Mouse (Mus musculus) embryonic facial prominence, embryonic 11.5 days (tissue): ENCODE results near the gene Snx25. TPM values are rescaled to one million over a fixed set of nuclear protein-coding genes. Genes with fewer than 3 reads are reported as not detected.
"Not testable (repeated sequence)": the region's sequence is repeated elsewhere in the genome, so short reads cannot be mapped to it uniquely, and the experiment has no call there.

Source experiments
- ATAC-seq: fragments of 200-750 bp; cut with Nextera tagmentation; replicated peaks from 2 replicates; pipeline ENCODE4 v1.8.0; 2017; ENCODE audit warnings: low read depth; ENCODE audit not compliant: insufficient number of reproducible peaks, low FRiP score, low TSS enrichment
- DNase-seq: peaks from one replicate; pipeline ENCODE4 v3.0.0-alpha.2; 2015; ENCODE audit warnings: low spot score
- H3K27ac ChIP-seq: fragments of 300-500 bp; sonication (generic); replicated peaks from 2 replicates; pipeline ENCODE4 v1.5.1; 2014; ENCODE audit warnings: mild to moderate bottlenecking, low read depth, low read length, control low read depth
- H3K27me3 ChIP-seq: fragments of 300-500 bp; sonication (generic); 2 replicates; pipeline ENCODE4 v1.6.1; 2014; ENCODE audit warnings: mild to moderate bottlenecking, low read length, moderate library complexity, mixed read lengths; ENCODE audit not compliant: control insufficient read depth, insufficient read depth
- H3K36me3 ChIP-seq: fragments of 300-500 bp; sonication (generic); replicated peaks from 2 replicates; pipeline ENCODE4 v1.6.1; 2014; ENCODE audit warnings: low read depth, mild to moderate bottlenecking, low read length, moderate library complexity, mixed read lengths; ENCODE audit not compliant: control insufficient read depth, insufficient read depth
- H3K4me1 ChIP-seq: fragments of 300-500 bp; sonication (generic); 2 replicates; pipeline ENCODE4 v1.6.1; 2014; ENCODE audit warnings: low read length, mixed read lengths; ENCODE audit not compliant: control insufficient read depth, insufficient read depth
- H3K4me2 ChIP-seq: fragments of 300-500 bp; sonication (generic); 2 replicates; pipeline ENCODE4 v1.6.1; 2014; ENCODE audit warnings: low read depth, mild to moderate bottlenecking, control low read depth, low read length, moderate library complexity
- H3K4me3 ChIP-seq: fragments of 300-500 bp; sonication (generic); 2 replicates; pipeline ENCODE4 v1.5.1; 2014; ENCODE audit warnings: low read depth, low read length, control low read depth
- H3K9ac ChIP-seq: fragments of 300-500 bp; sonication (generic); replicated peaks from 2 replicates; pipeline ENCODE4 v1.6.1; 2014; ENCODE audit warnings: mild to moderate bottlenecking, control low read depth, low read length
- H3K9me3 ChIP-seq: fragments of 300-500 bp; sonication (generic); replicated peaks from 2 replicates; pipeline ENCODE4 v1.6.1; 2016; ENCODE audit warnings: mild to moderate bottlenecking, low read length, inconsistent platforms, mixed read lengths; ENCODE audit not compliant: control insufficient read depth
- WGBS: fragments of 180-500 bp; shearing (Covaris S2); extraction: QIAGEN DNeasy Blood & Tissue Kit; methylation state at CpG from one replicate; pipeline ENCODE4 v1.1.7; 2014; 5-methylcytosine and 5-hydroxymethylcytosine counted together
- polyA plus RNA-seq: library from polyadenylated mRNA; unstranded; fragments of >200 nt; fragmentation: Nextera tagmentation; extraction: Ambion mirVana; gene quantifications from 2 replicates; pipeline ENCODE4 v1.2.1, GENCODE M21; 2014

Gene Snx25
- polyA plus RNA-seq, 1 experiment from 2014 or later, result 7.4 TPM

- Histone ChIP-seq H3K27me3 (no peaks in the 10 kb centered on the region), H3K36me3 (no peaks in the 10 kb centered on the region), H3K9ac (no peak overlapping the region), H3K9me3 (no peaks in the 10 kb centered on the region), H3K27ac (no peak overlapping the region), H3K4me3 (no peak overlapping the region), H3K4me1 (no peaks in the 10 kb centered on the region), H3K4me2 (no peak overlapping the region)
- ATAC-seq, result no peak
- 54% methylated on average over 5 of the region's 5 CpGs for WGBS
- no peak for DNase-seq
Observed at GRCm38 (mm10) chr8:46143470-46143869, 8.5 kb downstream of the Snx25 start.

- Histone ChIP-seq H3K27me3 (no peaks in the 10 kb centered on the region), H3K36me3 (no peaks in the 10 kb centered on the region), H3K9ac (no peak overlapping the region), H3K9me3 (no peaks in the 10 kb centered on the region), H3K4me3 (no peak overlapping the region), H3K4me2 (no peak overlapping the region), H3K27ac (no peak overlapping the region), H3K4me1 (no peaks in the 10 kb centered on the region)
- DNase-seq, result no peak
- WGBS, result 89% methylated on average over 4 of the region's 4 CpGs
- no peak for ATAC-seq
Observed at GRCm38 (mm10) chr8:46142498-46143081, 9.4 kb downstream of the Snx25 start.

GRCm38 (mm10) chr8:46141688-46142087 lies 10.3 kb downstream of the Snx25 start:
- Histone ChIP-seq H3K4me3 (no peak overlapping the region), H3K9ac (no peak overlapping the region), H3K27me3 (no peaks in the 10 kb centered on the region), H3K9me3 (no peaks in the 10 kb centered on the region), H3K4me1 (no peaks in the 10 kb centered on the region), H3K27ac (no peak overlapping the region), H3K36me3 (no peaks in the 10 kb centered on the region), H3K4me2 (no peak overlapping the region)
- WGBS, result 91% methylated on average over 3 of the region's 3 CpGs
- ATAC-seq (no peak), DNase-seq (no peak)

- Histone ChIP-seq H3K27ac (no peak overlapping the region), H3K4me1 (no peaks in the 10 kb centered on the region), H3K4me2 (no peak overlapping the region), H3K27me3 (no peaks in the 10 kb centered on the region), H3K4me3 (no peak overlapping the region), H3K9ac (no peak overlapping the region), H3K9me3 (no peaks in the 10 kb centered on the region), H3K36me3 (no peaks in the 10 kb centered on the region)
- WGBS, result 75% methylated on average over 9 of the region's 9 CpGs
- no peak for ATAC-seq
- DNase-seq, result no peak
Observed at GRCm38 (mm10) chr8:46140376-46141120, 11.4 kb downstream of the Snx25 start.

GRCm38 (mm10) chr8:46137843-46138596 lies 13.9 kb downstream of the Snx25 start:
- no peak for ATAC-seq
- Histone ChIP-seq H3K4me1 (no peaks in the 10 kb centered on the region), H3K27ac (no peak overlapping the region), H3K36me3 (no peaks in the 10 kb centered on the region), H3K4me2 (no peak overlapping the region), H3K4me3 (no peak overlapping the region), H3K27me3 (no peaks in the 10 kb centered on the region), H3K9ac (no peak overlapping the region), H3K9me3 (no peaks in the 10 kb centered on the region)
- DNase-seq, result no peak
- 84% methylated on average over 10 of the region's 10 CpGs for WGBS

GRCm38 (mm10) chr8:46137336-46137735 lies 14.6 kb downstream of the Snx25 start:
- no peak overlapping the region for H3K27ac ChIP-seq
- H3K9me3 ChIP-seq, result no peaks in the 10 kb centered on the region
- no peaks in the 10 kb centered on the region for H3K36me3 ChIP-seq
- H3K4me2 ChIP-seq, result no peak overlapping the region
- H3K27me3 ChIP-seq, result no peaks in the 10 kb centered on the region
- H3K4me3 ChIP-seq, result no peak overlapping the region
- 84% methylated on average over 1 of the region's 1 CpGs for WGBS
- DNase-seq, result no peak
- no peaks in the 10 kb centered on the region for H3K4me1 ChIP-seq
- ATAC-seq, result no peak
- H3K9ac ChIP-seq, result no peak overlapping the region

- not testable (repeated sequence) for ATAC-seq, DNase-seq
- WGBS, result 97% methylated on average over 2 of the region's 2 CpGs
Observed at GRCm38 (mm10) chr8:46135546-46135945, 16.4 kb downstream of the Snx25 start.

GRCm38 (mm10) chr8:46130426-46130825 lies 21.5 kb downstream of the Snx25 start:
- Histone ChIP-seq H3K4me1 (no peaks in the 10 kb centered on the region), H3K4me3 (no peak overlapping the region), H3K9me3 (no peaks in the 10 kb centered on the region), H3K27me3 (no peaks in the 10 kb centered on the region), H3K4me2 (no peak overlapping the region), H3K27ac (no peak overlapping the region), H3K36me3 (no peaks in the 10 kb centered on the region), H3K9ac (no peak overlapping the region)
- no peak for ATAC-seq
- no peak for DNase-seq
- 89% methylated on average over 2 of the region's 2 CpGs for WGBS

More at GRCm38 (mm10) chr8:46135546-46135945, 16.4 kb downstream of the Snx25 start:
- not testable (repeated sequence) for H3K27ac ChIP-seq, H3K4me3 ChIP-seq, H3K27me3 ChIP-seq, H3K9me3 ChIP-seq, H3K9ac ChIP-seq, H3K4me1 ChIP-seq, H3K4me2 ChIP-seq, H3K36me3 ChIP-seq
